Mouse (Mus musculus): Measurements from ENCODE around the gene Lin7a. TPM values are rescaled to one million over a fixed set of nuclear protein-coding genes. Genes with fewer than 3 reads are reported as not detected.

The Lin7a gene
- 0.60 and 1.6 TPM in 2 replicates for polyA plus RNA-seq (2012; rRNA removed; ENCODE audit: low replicate concordance)

GRCm38 (mm10) chr10:107271321-107272130 is at the start of gene Lin7a:
TSS of gene Lin7a (plus strand) at chr10:107271686.

Other genes starting within 250 kb of the Lin7a start
- gene Acss3, start 148.0 kb upstream of the Lin7a start, polyA plus RNA-seq (2012; rRNA removed; ENCODE audit: low replicate concordance): 14.8 and 28.4 TPM in 2 replicates
- gene Myf5, start 214.4 kb downstream of the Lin7a start, polyA plus RNA-seq (2012; rRNA removed; ENCODE audit: low replicate concordance): not detected in 2 replicates
- gene Myf6, start 223.1 kb downstream of the Lin7a start, polyA plus RNA-seq (2012; rRNA removed; ENCODE audit: low replicate concordance): not detected in 2 replicates

Data from subcutaneous adipose tissue, adult 2 months (tissue).